Mouse (Mus musculus) myocyte (in vitro differentiated cells): ENCODE measurements at regions not wholly inside any gene's neighbourhood (a gene's known extent, or its start where the extent isn't known, plus 50 kb on each side); places are given as distances from the start of the nearest gene placed in this dataset.

Source experiments
- H3K27me3 ChIP-seq: one replicate; pipeline ENCODE4 v1.6.1; 2011; ENCODE audit not compliant: control insufficient read depth, insufficient read depth, insufficient read length
- H3K36me3 ChIP-seq: one replicate; pipeline ENCODE4 v1.6.1; 2011; ENCODE audit not compliant: control insufficient read depth, insufficient read depth
- H3K4me2 ChIP-seq: one replicate; pipeline ENCODE4 v1.6.1; 2011; ENCODE audit warnings: low read depth, control low read depth
- H3K4me3 ChIP-seq: one replicate; pipeline ENCODE4 v1.5.1; 2011; ENCODE audit warnings: mild to moderate bottlenecking, control low read depth, moderate library complexity
- H3K79me2 ChIP-seq: one replicate; pipeline ENCODE4 v1.6.1; 2011; ENCODE audit not compliant: control insufficient read depth, insufficient read depth
- H3ac ChIP-seq: one replicate; pipeline ENCODE4 v1.6.1; 2011; ENCODE audit not compliant: control insufficient read depth, insufficient read length
- CEBPB ChIP-seq: IDR thresholded peaks from 2 replicates; pipeline ENCODE4 v1.6.1; 2011; ENCODE audit warnings: mild to moderate bottlenecking, moderate library complexity; ENCODE audit not compliant: poor library complexity, insufficient read depth, severe bottlenecking
- E2F4 ChIP-seq: IDR thresholded peaks from one replicate; pipeline ENCODE4 v1.6.1; 2011; ENCODE audit warnings: mild to moderate bottlenecking, control low read depth, moderate library complexity; ENCODE audit not compliant: insufficient read depth
- MAX ChIP-seq: IDR thresholded peaks from one replicate; pipeline ENCODE4 v1.6.1; 2011; ENCODE audit warnings: low read depth, mild to moderate bottlenecking, control low read depth
- MYOD1 ChIP-seq, 3 experiments: IDR thresholded peaks; one replicate each; pipeline ENCODE4 v1.6.1; 2011; ENCODE audit warnings: control low read depth in 2 of 3, low read depth in 2 of 3, mild to moderate bottlenecking in 2 of 3, moderate library complexity in 1 of 3; ENCODE audit not compliant: insufficient read length in 2 of 3, control insufficient read depth in 1 of 3
- MYOG ChIP-seq, 3 experiments: IDR thresholded peaks; one replicate each; pipeline ENCODE4 v1.6.1; 2011; ENCODE audit warnings: control low read depth in 2 of 3, low read depth in 2 of 3, mild to moderate bottlenecking in 2 of 3; ENCODE audit not compliant: insufficient read length in 2 of 3, control insufficient read depth in 1 of 3, insufficient read depth in 1 of 3
- POLR2A ChIP-seq: IDR thresholded peaks from one replicate; pipeline ENCODE4 v1.6.1; 2011; ENCODE audit warnings: low read depth, mild to moderate bottlenecking, control low read depth, moderate library complexity; ENCODE audit not compliant: insufficient read length
- POLR2AphosphoS2 ChIP-seq: IDR thresholded peaks from one replicate; pipeline ENCODE4 v1.6.1; 2011; ENCODE audit warnings: low read depth, control low read depth; ENCODE audit not compliant: insufficient read length
- TCF12 ChIP-seq: IDR thresholded peaks from one replicate; pipeline ENCODE4 v1.6.1; 2011; ENCODE audit warnings: mild to moderate bottlenecking, control low read depth; ENCODE audit not compliant: poor library complexity, insufficient read depth, severe bottlenecking
- TCF3 ChIP-seq: IDR thresholded peaks from one replicate; pipeline ENCODE4 v1.6.1; 2011; ENCODE audit warnings: low read depth, control low read depth; ENCODE audit not compliant: insufficient read length
- USF1 ChIP-seq: IDR thresholded peaks from one replicate; pipeline ENCODE4 v1.6.1; 2011; ENCODE audit warnings: low read depth, mild to moderate bottlenecking, control low read depth, moderate library complexity

GRCm38 (mm10) chr8:44024028-44024427, 314.2 kb upstream of the Adam34 start:
- TF ChIP-seq TCF12 = no peak
- no peak for TF ChIP-seq CEBPB
- no peak for TF ChIP-seq MYOG (IDR thresholded peaks at IDR 0.05; ENCODE audit: control insufficient read depth in 1 of 3, insufficient read depth in 1 of 3, insufficient read length in 2 of 3, low read depth in 2 of 3)
- no peak for TF ChIP-seq POLR2A
- TF ChIP-seq TCF3 = no peak
- no peak for TF ChIP-seq USF1
- TF ChIP-seq MYOD1 (IDR thresholded peaks at IDR 0.05; ENCODE audit: control insufficient read depth in 1 of 3, insufficient read length in 2 of 3, low read depth in 2 of 3) = no peak
- no peak for TF ChIP-seq POLR2AphosphoS2
- no peak for TF ChIP-seq E2F4
- no peak for TF ChIP-seq MAX
- Histone ChIP-seq H3K79me2 (no peaks in the 10 kb centered on the region), H3ac (no peak overlapping the region), H3K4me3 (no peak overlapping the region), H3K27me3 (no peaks in the 10 kb centered on the region), H3K4me2 (no peak overlapping the region), H3K36me3 (no peaks in the 10 kb centered on the region)
